Mouse (Mus musculus) testis, adult 2 months (tissue): Measurements from ENCODE around the gene Nostrin. TPM values are rescaled to one million over a fixed set of nuclear protein-coding genes. Genes with fewer than 3 reads are reported as not detected.

Experiments used
- H3K27ac ChIP-seq: fragments of 200-500 bp; 2 replicates; pipeline ENCODE4 v1.5.1; 2012; ENCODE audit warnings: low read depth, low read length; ENCODE audit not compliant: control insufficient read depth, insufficient read depth
- H3K27me3 ChIP-seq: fragments of 200-500 bp; 2 replicates; pipeline ENCODE4 v1.6.1; 2012; ENCODE audit warnings: mild to moderate bottlenecking, low read length, moderate library complexity; ENCODE audit not compliant: control insufficient read depth, insufficient read depth
- H3K36me3 ChIP-seq: fragments of 200-500 bp; 2 replicates; pipeline ENCODE4 v1.6.1; 2012; ENCODE audit warnings: mild to moderate bottlenecking, low read length; ENCODE audit not compliant: control insufficient read depth, insufficient read depth
- H3K4me1 ChIP-seq: fragments of 200-500 bp; 2 replicates; pipeline ENCODE4 v1.6.1; 2012; ENCODE audit warnings: low read length; ENCODE audit not compliant: control insufficient read depth, insufficient read depth
- H3K4me3 ChIP-seq: fragments of 200-500 bp; 2 replicates; pipeline ENCODE4 v1.5.1; 2012; ENCODE audit warnings: low read depth, mild to moderate bottlenecking, low read length, moderate library complexity, mixed read lengths; ENCODE audit not compliant: control insufficient read depth
- CTCF ChIP-seq: fragments of 200-500 bp; IDR thresholded peaks from 2 replicates; pipeline ENCODE4 v1.5.1; 2012; ENCODE audit warnings: low read depth, mild to moderate bottlenecking, inconsistent platforms, low read length, moderate library complexity; ENCODE audit not compliant: control insufficient read depth, insufficient read depth, insufficient replicate concordance
- POLR2A ChIP-seq: fragments of 200-500 bp; IDR thresholded peaks from 2 replicates; pipeline ENCODE4 v1.6.1; 2012; ENCODE audit warnings: low read depth, mild to moderate bottlenecking, inconsistent platforms, low read length, moderate library complexity; ENCODE audit not compliant: control insufficient read depth
- polyA plus RNA-seq: library from polyadenylated mRNA; depleted of rRNA; stranded (reverse); fragments of >200 nt; gene quantifications from 2 replicates; pipeline ENCODE4 v1.2.3, GENCODE M21; 2012

The Nostrin gene
- polyA plus RNA-seq, 1 experiment = 0.20 TPM

DNA sequence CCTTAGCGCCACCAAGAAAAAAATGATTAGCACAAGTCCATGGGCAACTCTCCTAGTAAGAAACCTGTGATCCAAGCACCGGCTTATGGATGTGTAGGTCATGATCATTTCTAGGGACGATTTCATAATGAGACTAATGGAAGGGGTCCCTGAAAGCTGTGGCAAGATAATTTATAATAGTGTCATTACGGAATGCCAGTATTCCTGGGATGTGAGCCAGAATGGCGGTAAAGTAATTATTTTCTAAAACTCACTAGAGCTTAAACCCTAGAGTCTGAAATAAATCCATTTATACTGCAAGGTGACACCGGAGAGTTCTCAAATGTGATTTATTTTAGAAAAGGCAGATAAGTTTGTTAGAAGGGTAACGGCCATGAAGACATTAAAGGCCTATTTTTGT, 79.6 kb downstream of the Nostrin start:
- TF ChIP-seq CTCF (no peak), POLR2A (no peak)
- Histone ChIP-seq H3K27ac (no peak overlapping the region), H3K27me3 (no peaks in the 10 kb centered on the region), H3K4me3 (no peak overlapping the region), H3K36me3 (no peaks in the 10 kb centered on the region), H3K4me1 (no peaks in the 10 kb centered on the region)

GRCm38 (mm10) chr2:69221868-69222416, 86.3 kb downstream of the Nostrin start:
- H3K4me3 ChIP-seq = no peak overlapping the region
- TF ChIP-seq POLR2A = no peak
- TF ChIP-seq CTCF = no peak
- no peak overlapping the region for H3K27ac ChIP-seq
- H3K27me3 ChIP-seq = no peaks in the 10 kb centered on the region
- H3K36me3 ChIP-seq = no peaks in the 10 kb centered on the region
- H3K4me1 ChIP-seq = no peaks in the 10 kb centered on the region

- no peaks in the 10 kb centered on the region for H3K27me3 ChIP-seq
- no peak overlapping the region for H3K27ac ChIP-seq
- H3K4me1 ChIP-seq = no peaks in the 10 kb centered on the region
- TF ChIP-seq CTCF (no peak), POLR2A (no peak)
- no peak overlapping the region for H3K4me3 ChIP-seq
- H3K36me3 ChIP-seq = no peaks in the 10 kb centered on the region
Measured at GRCm38 (mm10) chr2:69222815-69223214, 87.2 kb downstream of the Nostrin start.

DNA sequence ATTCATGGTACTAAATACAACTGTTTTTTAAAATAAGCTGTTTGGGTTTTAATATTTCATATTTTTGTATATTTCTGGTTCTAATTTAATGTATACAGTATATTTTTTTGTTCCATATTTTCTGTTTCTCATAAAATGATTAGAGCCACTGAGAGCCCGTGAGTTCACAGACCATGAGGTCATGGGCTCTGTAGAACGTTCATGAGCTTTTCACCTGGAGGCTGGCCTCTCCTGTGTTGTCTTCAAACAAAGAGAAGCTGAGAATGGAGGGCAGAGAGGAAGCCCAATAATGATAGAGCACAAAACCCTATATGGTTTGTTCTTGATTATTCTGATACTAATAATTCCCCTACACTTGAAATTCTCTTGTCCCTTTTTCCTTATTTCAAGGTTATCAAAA, 89.1 kb downstream of the Nostrin start:
- no peak overlapping the region for H3K27ac ChIP-seq
- TF ChIP-seq CTCF (no peak), POLR2A (no peak)

GRCm38 (mm10) chr2:69226876-69227275, 91.3 kb downstream of the Nostrin start:
- no peaks in the 10 kb centered on the region for H3K36me3 ChIP-seq

More for the DNA sequence above, 89.1 kb downstream of the Nostrin start:
- Histone ChIP-seq H3K4me1 (no peaks in the 10 kb centered on the region), H3K27me3 (no peaks in the 10 kb centered on the region), H3K36me3 (no peaks in the 10 kb centered on the region), H3K4me3 (no peak overlapping the region)

DNA sequence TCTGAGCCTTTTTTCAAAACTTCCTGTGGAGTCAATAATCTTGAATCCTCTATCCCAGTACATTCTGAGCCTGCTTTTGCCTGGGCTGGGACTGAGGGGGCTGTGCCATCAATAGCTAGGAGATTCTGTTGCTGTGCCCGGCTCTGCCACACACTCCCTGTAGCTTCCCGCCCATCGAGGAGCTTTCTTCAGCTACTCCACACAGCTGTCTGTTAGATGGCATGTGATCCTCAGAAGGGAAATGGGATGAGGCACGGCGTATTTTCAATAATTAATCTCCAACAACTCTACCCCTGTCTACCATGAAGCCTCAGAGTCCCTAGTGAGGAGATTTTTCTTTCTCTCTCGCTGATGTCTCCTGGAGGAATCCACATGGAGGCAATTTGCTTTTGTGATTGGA, 93.0 kb downstream of the Nostrin start:
- Histone ChIP-seq H3K27me3 (no peaks in the 10 kb centered on the region), H3K4me1 (no peaks in the 10 kb centered on the region), H3K27ac (no peak overlapping the region), H3K36me3 (no peaks in the 10 kb centered on the region), H3K4me3 (no peak overlapping the region)
- no peak for TF ChIP-seq CTCF
- TF ChIP-seq POLR2A = no peak

More at GRCm38 (mm10) chr2:69226876-69227275, 91.3 kb downstream of the Nostrin start:
- Histone ChIP-seq H3K4me1 (no peaks in the 10 kb centered on the region), H3K4me3 (no peak overlapping the region), H3K27ac (no peak overlapping the region), H3K27me3 (no peaks in the 10 kb centered on the region)
- TF ChIP-seq POLR2A (no peak), CTCF (no peak)

- Histone ChIP-seq H3K4me1 (no peaks in the 10 kb centered on the region), H3K27ac (no peak overlapping the region), H3K27me3 (no peaks in the 10 kb centered on the region), H3K36me3 (no peaks in the 10 kb centered on the region), H3K4me3 (no peak overlapping the region)
- no peak for TF ChIP-seq CTCF
- TF ChIP-seq POLR2A = no peak
Measured at GRCm38 (mm10) chr2:69230137-69230536, 94.5 kb downstream of the Nostrin start.

GRCm38 (mm10) chr2:69232101-69232500, 96.5 kb downstream of the Nostrin start:
- Histone ChIP-seq H3K4me1 (no peaks in the 10 kb centered on the region), H3K36me3 (no peaks in the 10 kb centered on the region), H3K27me3 (no peaks in the 10 kb centered on the region), H3K27ac (no peak overlapping the region), H3K4me3 (no peak overlapping the region)
- no peak for TF ChIP-seq CTCF
- no peak for TF ChIP-seq POLR2A
